Mouse (Mus musculus): ENCODE measurements at regions not wholly inside any gene's neighbourhood (a gene's known extent, or its start where the extent isn't known, plus 50 kb on each side); places are given as distances from the start of the nearest gene placed in this dataset.

GRCm38 (mm10) chr4:127862875-127863274 is 107.9 kb downstream of the CK137956 start:
- H3ac ChIP-seq (ENCODE audit: control insufficient read depth, insufficient read length) = no peak overlapping the region
- TF ChIP-seq USF1 (IDR thresholded peaks at IDR 0.05; ENCODE audit: low read depth) (no peak), CEBPB (IDR thresholded peaks at IDR 0.05; ENCODE audit: insufficient read depth, poor library complexity, severe bottlenecking) (no peak)

DNA sequence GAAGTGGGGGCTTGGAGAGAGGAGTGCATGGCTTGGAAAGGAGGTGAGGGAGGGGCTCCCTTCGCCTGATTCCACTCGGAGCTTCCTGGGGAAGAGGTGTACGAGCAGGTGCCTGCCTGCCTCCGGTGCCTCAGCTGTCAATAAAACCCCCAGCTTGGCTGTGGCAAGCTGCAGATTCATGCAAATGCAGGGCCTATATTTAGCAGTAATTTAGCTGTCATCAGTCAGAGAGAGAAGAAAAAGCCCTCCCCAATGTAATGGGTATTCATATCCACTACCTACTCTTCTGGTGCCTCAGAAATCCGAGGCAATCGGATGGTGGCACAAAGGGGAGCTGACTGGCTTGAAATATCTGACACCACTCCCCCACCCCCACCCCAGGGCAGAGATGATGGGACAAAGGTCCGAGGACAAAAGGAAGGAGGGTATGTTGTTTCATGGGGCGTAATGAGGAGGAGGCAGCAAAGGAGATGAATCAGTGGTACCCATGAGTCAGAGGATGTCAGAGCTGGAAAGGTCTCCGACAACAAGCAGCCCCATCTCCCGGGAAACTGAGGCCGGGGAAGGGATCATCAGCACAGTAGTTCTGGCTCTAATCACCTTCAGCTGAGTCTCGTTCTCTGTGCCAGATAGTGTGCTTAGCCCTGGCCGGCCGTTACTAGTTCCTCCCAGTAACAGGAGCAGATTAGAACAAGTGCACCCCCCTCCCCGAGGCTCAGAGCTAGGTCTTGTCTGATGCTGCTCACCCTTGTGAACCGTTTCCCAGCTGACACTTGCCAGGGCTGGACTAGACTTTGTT is 109.2 kb downstream of the CK137956 start:
- TF ChIP-seq TCF3 (IDR thresholded peaks at IDR 0.05; ENCODE audit: insufficient read length, low read depth) (no peak), TCF12 (IDR thresholded peaks at IDR 0.05; ENCODE audit: insufficient read depth, poor library complexity, severe bottlenecking) (no peak), MYOG (IDR thresholded peaks at IDR 0.05; ENCODE audit: control insufficient read depth in 1 of 3, insufficient read depth in 1 of 3, insufficient read length in 2 of 3, low read depth in 2 of 3) (no peak), POLR2AphosphoS2 (IDR thresholded peaks at IDR 0.05; ENCODE audit: insufficient read length, low read depth) (no peak), MAX (IDR thresholded peaks at IDR 0.05; ENCODE audit: low read depth) (no peak), E2F4 (IDR thresholded peaks at IDR 0.05; ENCODE audit: insufficient read depth) (no peak), SRF (IDR thresholded peaks at IDR 0.05; ENCODE audit: control insufficient read depth, insufficient read length, low read depth) (no peak), CEBPB (IDR thresholded peaks at IDR 0.05; ENCODE audit: insufficient read depth, poor library complexity, severe bottlenecking) (no peak), MYOD1 (IDR thresholded peaks at IDR 0.05; ENCODE audit: control insufficient read depth in 1 of 3, insufficient read length in 2 of 3, low read depth in 2 of 3) (no peak), REST (IDR thresholded peaks at IDR 0.05; ENCODE audit: insufficient read depth, insufficient read length) (no peak), POLR2A (IDR thresholded peaks at IDR 0.05; ENCODE audit: insufficient read length, low read depth) (no peak), USF1 (IDR thresholded peaks at IDR 0.05; ENCODE audit: low read depth) (no peak)
- Histone ChIP-seq H3K4me2 (ENCODE audit: low read depth) (no peak overlapping the region), H3K27me3 (ENCODE audit: control insufficient read depth, insufficient read depth, insufficient read length) (no peaks in the 10 kb centered on the region), H3ac (ENCODE audit: control insufficient read depth, insufficient read length) (no peak overlapping the region), H3K79me2 (ENCODE audit: control insufficient read depth, insufficient read depth) (no peaks in the 10 kb centered on the region), H3K4me3 (no peak overlapping the region), H3K36me3 (ENCODE audit: control insufficient read depth, insufficient read depth) (no peaks in the 10 kb centered on the region)

More at GRCm38 (mm10) chr4:127862875-127863274, 107.9 kb downstream of the CK137956 start:
- Histone ChIP-seq H3K4me2 (ENCODE audit: low read depth) (no peak overlapping the region), H3K79me2 (ENCODE audit: control insufficient read depth, insufficient read depth) (no peaks in the 10 kb centered on the region), H3K36me3 (ENCODE audit: control insufficient read depth, insufficient read depth) (no peaks in the 10 kb centered on the region), H3K27me3 (ENCODE audit: control insufficient read depth, insufficient read depth, insufficient read length) (no peaks in the 10 kb centered on the region), H3K4me3 (no peak overlapping the region)

GRCm38 (mm10) chr4:127860271-127860670 is 110.5 kb downstream of the CK137956 start:
- no peak overlapping the region for H3K4me3 ChIP-seq
- H3K4me2 ChIP-seq (ENCODE audit: low read depth) = no peak overlapping the region
- no peak for TF ChIP-seq MYOD1 (IDR thresholded peaks at IDR 0.05; ENCODE audit: control insufficient read depth in 1 of 3, insufficient read length in 2 of 3, low read depth in 2 of 3)
- TF ChIP-seq POLR2AphosphoS2 (IDR thresholded peaks at IDR 0.05; ENCODE audit: insufficient read length, low read depth) = no peak
- TF ChIP-seq POLR2A (IDR thresholded peaks at IDR 0.05; ENCODE audit: insufficient read length, low read depth) = no peak
- no peak for TF ChIP-seq MAX (IDR thresholded peaks at IDR 0.05; ENCODE audit: low read depth)
- no peak for TF ChIP-seq TCF3 (IDR thresholded peaks at IDR 0.05; ENCODE audit: insufficient read length, low read depth)
- no peak for TF ChIP-seq TCF12 (IDR thresholded peaks at IDR 0.05; ENCODE audit: insufficient read depth, poor library complexity, severe bottlenecking)
- TF ChIP-seq CEBPB (IDR thresholded peaks at IDR 0.05; ENCODE audit: insufficient read depth, poor library complexity, severe bottlenecking) = no peak

GRCm38 (mm10) chr4:127859505-127859904 is 111.2 kb downstream of the CK137956 start:
- Histone ChIP-seq H3K4me2 (ENCODE audit: low read depth) (no peak overlapping the region), H3K36me3 (ENCODE audit: control insufficient read depth, insufficient read depth) (no peaks in the 10 kb centered on the region)

More at GRCm38 (mm10) chr4:127860271-127860670, 110.5 kb downstream of the CK137956 start:
- H3K79me2 ChIP-seq (ENCODE audit: control insufficient read depth, insufficient read depth) = no peaks in the 10 kb centered on the region
- no peaks in the 10 kb centered on the region for H3K36me3 ChIP-seq (ENCODE audit: control insufficient read depth, insufficient read depth)
- no peaks in the 10 kb centered on the region for H3K27me3 ChIP-seq (ENCODE audit: control insufficient read depth, insufficient read depth, insufficient read length)
- no peak overlapping the region for H3ac ChIP-seq (ENCODE audit: control insufficient read depth, insufficient read length)

GRCm38 (mm10) chr4:127858566-127858965 is 112.2 kb downstream of the CK137956 start:
- Histone ChIP-seq H3K79me2 (ENCODE audit: control insufficient read depth, insufficient read depth) (no peaks in the 10 kb centered on the region), H3K27me3 (ENCODE audit: control insufficient read depth, insufficient read depth, insufficient read length) (no peaks in the 10 kb centered on the region), H3ac (ENCODE audit: control insufficient read depth, insufficient read length) (no peak overlapping the region), H3K36me3 (ENCODE audit: control insufficient read depth, insufficient read depth) (no peaks in the 10 kb centered on the region), H3K4me3 (no peak overlapping the region), H3K4me2 (ENCODE audit: low read depth) (no peak overlapping the region)
- no peak for TF ChIP-seq CEBPB (IDR thresholded peaks at IDR 0.05; ENCODE audit: insufficient read depth, poor library complexity, severe bottlenecking)
- no peak for TF ChIP-seq SRF (IDR thresholded peaks at IDR 0.05; ENCODE audit: control insufficient read depth, insufficient read length, low read depth)
- TF ChIP-seq TCF3 (IDR thresholded peaks at IDR 0.05; ENCODE audit: insufficient read length, low read depth) = no peak
- no peak for TF ChIP-seq MYOD1 (IDR thresholded peaks at IDR 0.05; ENCODE audit: control insufficient read depth in 1 of 3, insufficient read length in 2 of 3, low read depth in 2 of 3)
- TF ChIP-seq REST (IDR thresholded peaks at IDR 0.05; ENCODE audit: insufficient read depth, insufficient read length) = no peak
- TF ChIP-seq POLR2A (IDR thresholded peaks at IDR 0.05; ENCODE audit: insufficient read length, low read depth) = no peak
- TF ChIP-seq E2F4 (IDR thresholded peaks at IDR 0.05; ENCODE audit: insufficient read depth) = no peak
- TF ChIP-seq TCF12 (IDR thresholded peaks at IDR 0.05; ENCODE audit: insufficient read depth, poor library complexity, severe bottlenecking) = no peak
- no peak for TF ChIP-seq MYOG (IDR thresholded peaks at IDR 0.05; ENCODE audit: control insufficient read depth in 1 of 3, insufficient read depth in 1 of 3, insufficient read length in 2 of 3, low read depth in 2 of 3)
- no peak for TF ChIP-seq USF1 (IDR thresholded peaks at IDR 0.05; ENCODE audit: low read depth)
- no peak for TF ChIP-seq POLR2AphosphoS2 (IDR thresholded peaks at IDR 0.05; ENCODE audit: insufficient read length, low read depth)
- no peak for TF ChIP-seq MAX (IDR thresholded peaks at IDR 0.05; ENCODE audit: low read depth)

More at GRCm38 (mm10) chr4:127859505-127859904, 111.2 kb downstream of the CK137956 start:
- TF ChIP-seq E2F4 (IDR thresholded peaks at IDR 0.05; ENCODE audit: insufficient read depth) (no peak), MAX (IDR thresholded peaks at IDR 0.05; ENCODE audit: low read depth) (no peak), TCF3 (IDR thresholded peaks at IDR 0.05; ENCODE audit: insufficient read length, low read depth) (no peak), MYOD1 (IDR thresholded peaks at IDR 0.05; ENCODE audit: control insufficient read depth in 1 of 3, insufficient read length in 2 of 3, low read depth in 2 of 3) (no peak), REST (IDR thresholded peaks at IDR 0.05; ENCODE audit: insufficient read depth, insufficient read length) (no peak), SRF (IDR thresholded peaks at IDR 0.05; ENCODE audit: control insufficient read depth, insufficient read length, low read depth) (no peak), MYOG (IDR thresholded peaks at IDR 0.05; ENCODE audit: control insufficient read depth in 1 of 3, insufficient read depth in 1 of 3, insufficient read length in 2 of 3, low read depth in 2 of 3) (no peak), USF1 (IDR thresholded peaks at IDR 0.05; ENCODE audit: low read depth) (no peak), POLR2AphosphoS2 (IDR thresholded peaks at IDR 0.05; ENCODE audit: insufficient read length, low read depth) (no peak), TCF12 (IDR thresholded peaks at IDR 0.05; ENCODE audit: insufficient read depth, poor library complexity, severe bottlenecking) (no peak)
- Histone ChIP-seq H3K4me3 (no peak overlapping the region), H3K79me2 (ENCODE audit: control insufficient read depth, insufficient read depth) (no peaks in the 10 kb centered on the region), H3K27me3 (ENCODE audit: control insufficient read depth, insufficient read depth, insufficient read length) (no peaks in the 10 kb centered on the region), H3ac (ENCODE audit: control insufficient read depth, insufficient read length) (no peak overlapping the region)

Data from myocyte (in vitro differentiated cells).